Mouse (Mus musculus): ENCODE data around the gene Cope. TPM values are rescaled to one million over a fixed set of nuclear protein-coding genes. Genes with fewer than 3 reads are reported as not detected.

Cope gene
- total RNA-seq, 4 experiments from 2014 or later = 123 to 154 (median 139) TPM

- DNase-seq (ENCODE audit: low spot score in 2 of 2) = no peak
Measured at GRCm38 (mm10) chr8:70344279-70344678, 42.0 kb downstream of the Cope start.

DNA sequence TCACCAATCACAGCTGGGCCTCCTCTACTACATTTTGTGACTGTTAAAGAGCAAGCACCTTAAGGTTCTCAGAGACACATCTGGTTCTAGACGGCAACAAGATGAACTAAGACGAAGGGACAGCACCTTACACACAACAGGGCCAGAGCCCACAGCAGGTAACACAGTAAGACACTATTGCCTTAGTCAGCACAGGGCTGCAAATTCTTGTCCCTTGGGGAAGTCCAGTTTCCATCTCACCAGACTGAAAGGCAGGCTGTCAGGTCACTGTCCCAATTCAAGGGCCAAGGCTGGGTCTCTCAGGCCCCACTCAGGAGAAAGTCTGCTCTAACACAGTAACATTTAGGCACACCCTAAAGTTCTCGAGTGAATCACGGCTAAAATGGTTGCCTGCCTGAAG is 45.1 kb downstream of the Cope start:
- DNase-seq (ENCODE audit: low spot score in 2 of 2) = no peak

GRCm38 (mm10) chr8:70347860-70348420 is 45.6 kb downstream of the Cope start:
- DNase-seq (ENCODE audit: low spot score in 2 of 2) = no peak

DNA sequence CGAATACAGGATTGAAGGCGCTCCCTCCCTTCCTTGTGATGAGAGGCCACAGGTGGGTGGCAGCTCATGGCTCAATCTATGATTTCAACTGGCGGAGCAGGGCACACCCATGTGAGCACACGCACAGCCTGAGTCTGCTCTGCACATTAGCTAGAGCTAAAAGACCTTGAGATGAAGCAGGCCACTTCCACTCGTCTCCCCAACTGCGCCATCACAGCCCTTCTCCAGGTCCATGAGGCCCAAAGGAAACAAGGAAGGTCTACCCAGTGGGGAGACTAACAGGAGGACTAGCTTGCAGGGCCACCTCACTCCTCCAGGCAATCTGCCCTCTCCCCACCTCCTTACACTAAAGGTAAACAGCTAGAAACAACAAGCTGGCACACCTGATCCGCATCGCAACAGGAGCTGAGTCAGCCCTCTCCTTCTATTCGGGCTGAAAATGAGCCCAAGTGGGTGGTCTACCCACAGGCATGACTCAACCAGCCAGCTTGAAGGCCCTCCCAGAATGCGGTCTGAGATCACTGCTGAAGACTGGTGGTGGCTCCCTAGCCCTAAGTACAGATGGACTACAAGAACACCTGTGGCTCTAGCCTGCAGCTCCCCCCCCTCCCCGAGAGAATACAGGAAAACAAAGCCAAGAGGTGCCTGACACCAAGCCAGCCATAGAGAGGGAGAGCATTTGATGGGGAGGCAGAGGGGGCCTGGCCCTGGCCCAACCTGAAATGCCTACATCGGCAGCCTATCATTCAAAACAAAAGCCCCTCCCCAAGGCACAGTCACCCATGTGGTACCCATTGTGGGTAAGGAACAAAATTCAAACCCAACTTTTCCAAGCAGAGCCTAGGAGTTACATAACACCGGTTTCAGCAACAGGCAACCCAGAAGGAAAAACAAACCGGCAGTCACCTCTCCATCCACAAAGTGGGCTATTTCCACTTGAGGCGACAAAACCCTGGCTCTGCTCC is 49.0 kb downstream of the Cope start:
- peak in 1 of 2 experiments; percentile 61 for DNase-seq (ENCODE audit: low spot score in 2 of 2)

DNA sequence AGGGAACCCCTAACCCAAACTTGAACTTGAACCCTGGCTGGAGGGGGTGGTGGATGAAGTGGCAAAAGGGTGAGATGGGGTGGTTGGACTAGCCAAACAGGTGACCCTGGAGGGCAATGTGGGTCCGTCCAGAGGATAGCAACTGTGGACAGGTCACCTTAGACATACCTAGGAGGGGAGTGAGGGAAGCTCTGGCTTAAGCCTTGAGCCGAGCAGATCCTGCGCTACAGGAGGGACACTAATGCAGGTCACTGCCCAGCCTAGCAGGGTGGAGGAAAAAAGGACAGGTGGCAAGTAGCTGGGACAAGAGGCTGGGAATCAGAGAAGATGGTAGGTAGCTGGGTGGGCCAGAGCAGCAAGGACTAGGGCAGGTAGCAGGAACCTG is 49.7 kb downstream of the Cope start:
- no peak for DNase-seq (ENCODE audit: low spot score in 2 of 2)

- DNase-seq (ENCODE audit: low spot score in 2 of 2) = no peak
Measured at GRCm38 (mm10) chr8:70352657-70353151, 50.4 kb downstream of the Cope start.

GRCm38 (mm10) chr8:70353194-70353817 is 51.0 kb downstream of the Cope start, which contains the start of gene Upf1:
Gene Upf1 (minus strand): TSS chr8:70353278.
- DNase-seq (ENCODE audit: low spot score in 2 of 2) = peak; percentile 98

GRCm38 (mm10) chr8:70354004-70354403 is 51.7 kb downstream of the Cope start:
- peak; percentile 28 to 60 for DNase-seq (ENCODE audit: low spot score in 2 of 2)

DNA sequence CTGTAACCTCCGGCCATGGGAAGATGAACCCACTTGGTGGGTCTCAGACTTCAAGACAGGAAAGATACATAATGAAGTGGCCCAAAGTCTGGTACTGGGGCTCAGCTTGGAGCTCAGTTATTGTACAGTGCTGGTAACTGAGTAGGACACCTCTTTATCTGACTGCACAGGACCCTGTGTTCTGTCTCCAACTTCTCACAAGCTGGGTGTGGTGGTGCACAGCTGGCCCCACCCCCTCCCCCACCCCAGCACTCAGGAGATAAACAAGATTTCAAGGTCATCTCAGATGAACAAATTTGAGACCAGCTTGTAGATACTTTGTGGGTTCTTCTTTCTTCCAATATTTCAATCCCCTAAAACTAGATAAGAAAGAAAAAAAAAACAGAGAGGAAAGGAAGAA is 53.8 kb downstream of the Cope start:
- no peak for DNase-seq (ENCODE audit: low spot score in 2 of 2)

GRCm38 (mm10) chr8:70359411-70359810 is 57.1 kb downstream of the Cope start:
- DNase-seq (ENCODE audit: low spot score in 2 of 2) = no peak

DNA sequence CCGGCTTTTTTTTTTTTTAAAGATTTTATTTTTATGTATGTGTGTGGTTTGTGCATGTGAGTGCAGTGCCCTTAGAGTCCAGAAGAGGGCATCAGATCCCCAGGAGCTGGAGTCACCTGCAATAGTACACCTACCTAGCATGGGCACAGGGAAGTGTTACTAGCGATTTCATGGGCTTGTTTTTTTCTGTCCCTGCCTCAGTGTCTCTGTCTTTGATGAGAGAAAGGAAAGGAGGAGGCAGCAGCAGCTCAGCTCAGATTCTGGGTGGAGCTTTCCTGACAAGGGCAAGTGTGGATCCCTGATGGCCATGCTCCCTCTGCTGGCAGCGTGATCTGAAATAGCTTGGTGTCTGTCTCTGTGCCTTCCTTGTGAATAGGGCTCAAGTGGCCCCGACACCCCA is 58.5 kb downstream of the Cope start:
- DNase-seq (ENCODE audit: low spot score in 2 of 2) = no peak

DNA sequence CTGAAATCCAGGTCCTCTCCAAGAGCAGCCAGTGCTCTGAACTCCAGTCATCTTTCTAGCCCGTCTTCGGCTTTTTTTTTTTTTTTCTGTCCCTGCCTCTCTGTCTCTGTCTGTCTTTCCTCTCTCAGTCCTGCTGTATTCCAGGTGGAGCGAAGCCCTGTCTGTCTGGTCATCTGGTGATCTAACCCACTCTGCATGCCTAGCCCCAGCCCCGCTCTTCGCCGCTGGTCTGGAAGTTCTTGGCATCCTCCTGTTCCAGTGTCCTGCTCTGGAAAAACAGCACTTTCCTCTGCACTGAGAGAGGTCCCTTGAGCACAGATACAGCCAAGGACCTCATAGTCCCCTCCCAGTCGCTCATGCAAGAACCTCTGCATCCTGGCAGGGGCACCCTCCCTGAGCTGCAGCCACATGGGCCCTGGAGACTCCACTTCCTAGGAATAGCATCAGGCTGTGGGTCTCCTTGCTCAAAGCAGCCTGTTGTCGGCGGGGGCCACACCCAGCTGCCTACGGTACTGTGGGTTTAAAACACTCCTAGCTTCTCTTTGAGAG is 59.2 kb downstream of the Cope start:
- DNase-seq (ENCODE audit: low spot score in 2 of 2) = no peak

Other genes starting within 250 kb of the Cope start
- 1 to 10 TPM; 1.1 to 4.6 (median 1.4) TPM for gene Tm6sf2, start 229.6 kb upstream of the Cope start, total RNA-seq (2022)
- gene Hapln4, start 219.1 kb upstream of the Cope start, total RNA-seq (2022) = 100 to 1,000 TPM in 2 of 4 experiments, 10 to 100 TPM in 2; 97.1 to 113 (median 101) TPM
- gene Ncan, start 181.6 kb upstream of the Cope start, total RNA-seq (2022) = 100 to 1,000 TPM; 143 to 155 (median 147) TPM
- gene Nr2c2ap, start 171.2 kb upstream of the Cope start, total RNA-seq (2022) = 10 to 100 TPM; 23.8 to 29.4 (median 26.5) TPM
- 10 to 100 TPM; 15.1 to 19.6 (median 16.4) TPM for gene Rfxank, start 163.4 kb upstream of the Cope start, total RNA-seq (2022)
- 10 to 100 TPM; 36.6 to 48.0 (median 42.9) TPM for gene Borcs8, start 163.0 kb upstream of the Cope start, total RNA-seq (2022)
- gene Mef2b, start 162.8 kb upstream of the Cope start, total RNA-seq (2022) = under 1 TPM in 2 of 4 experiments, not detected in 2; 0.27 to 0.58 TPM
- gene Tmem161a, start 130.2 kb upstream of the Cope start, total RNA-seq (2022) = 10 to 100 TPM; 40.2 to 49.8 (median 43.4) TPM
- 10 to 100 TPM; 30.4 to 36.5 (median 34.9) TPM for gene Slc25a42, start 90.2 kb upstream of the Cope start, total RNA-seq (2022)
- gene Sugp2, start 68.3 kb upstream of the Cope start, total RNA-seq (2022) = 100 to 1,000 TPM; 102 to 121 (median 111) TPM
- gene Armc6, start 68.1 kb upstream of the Cope start, total RNA-seq (2022) = 10 to 100 TPM; 33.6 to 44.9 (median 40.5) TPM
- gene Homer3, start 19.7 kb upstream of the Cope start, total RNA-seq (2022) = 10 to 100 TPM in 1 of 4 experiments, 1 to 10 TPM in 3; 9.2 to 12.1 (median 9.8) TPM
- 10 to 100 TPM; 47.5 to 55.7 (median 51.8) TPM for gene Ddx49, start within 50 bp of the Cope start, total RNA-seq (2022)
- 10 to 100 TPM; 83.6 to 94.5 (median 88.4) TPM for gene Cers1, start 13.3 kb downstream of the Cope start, total RNA-seq (2022)
- gene Gdf1, start 27.3 kb downstream of the Cope start, total RNA-seq (2022) = 10 to 100 TPM in 2 of 4 experiments, 1 to 10 TPM in 2; 4.2 to 13.4 (median 7.4) TPM
- 10 to 100 TPM; 55.1 to 60.8 (median 59.2) TPM for gene Upf1, start 50.8 kb downstream of the Cope start, total RNA-seq (2022)
- 1 to 10 TPM in 1 of 4 experiments, under 1 TPM in 3; 0.20 to 1.0 (median 0.64) TPM for gene Comp, start 71.0 kb downstream of the Cope start, total RNA-seq (2022)
- gene Crtc1, start 137.1 kb downstream of the Cope start, total RNA-seq (2022) = 100 to 1,000 TPM; 134 to 175 (median 147) TPM
- gene Klhl26, start 174.4 kb downstream of the Cope start, total RNA-seq (2022) = 10 to 100 TPM; 39.1 to 42.8 (median 40.4) TPM
- gene Tmem59l, start 184.8 kb downstream of the Cope start, total RNA-seq (2022) = 100 to 1,000 TPM; 271 to 280 (median 273) TPM
- 1 to 10 TPM in 2 of 4 experiments, under 1 TPM in 2; 0.94 to 1.6 (median 1.2) TPM for gene Crlf1, start 190.6 kb downstream of the Cope start, total RNA-seq (2022)
- gene Rex1bd, start 204.2 kb downstream of the Cope start, total RNA-seq (2022) = 100 to 1,000 TPM; 103 to 117 (median 109) TPM
- 1,000 to 10,000 TPM in 1 of 4 experiments, 100 to 1,000 TPM in 3; 847 to 1,003 (median 930) TPM for gene Uba52, start 208.3 kb downstream of the Cope start, total RNA-seq (2022)
- gene Fkbp8, start 225.2 kb downstream of the Cope start, total RNA-seq (2022) = 100 to 1,000 TPM; 419 to 440 (median 422) TPM
- 10 to 100 TPM; 43.0 to 52.5 (median 47.1) TPM for gene Kxd1, start 225.4 kb downstream of the Cope start, total RNA-seq (2022)
- 10 to 100 TPM; 17.6 to 25.3 (median 19.2) TPM for gene Ell, start 236.9 kb downstream of the Cope start, total RNA-seq (2022)